Mouse (Mus musculus): ENCODE results near the gene Gm11627. TPM values are rescaled to one million over a fixed set of nuclear protein-coding genes. Genes with fewer than 3 reads are reported as not detected.

Gm11627 gene
- not detected in 2 replicates for polyA plus RNA-seq (2012)

GRCm38 (mm10) chr11:102579165-102580033, at the start of gene Gm11627:
TSS of gene Gm11627 (minus strand) at chr11:102579461.
- TF ChIP-seq GATA1 (IDR thresholded peaks at IDR 0.05; ENCODE audit: low read length), result no peak

GRCm38 (mm10) chr11:102628529-102628928, 49.3 kb upstream of the Gm11627 start:
- TF ChIP-seq GATA1 (IDR thresholded peaks at IDR 0.05; ENCODE audit: low read length), result no peak

GRCm38 (mm10) chr11:102627171-102627931, 48.1 kb upstream of the Gm11627 start:
- TF ChIP-seq GATA1 (IDR thresholded peaks at IDR 0.05; ENCODE audit: low read length), result no peak

DNA sequence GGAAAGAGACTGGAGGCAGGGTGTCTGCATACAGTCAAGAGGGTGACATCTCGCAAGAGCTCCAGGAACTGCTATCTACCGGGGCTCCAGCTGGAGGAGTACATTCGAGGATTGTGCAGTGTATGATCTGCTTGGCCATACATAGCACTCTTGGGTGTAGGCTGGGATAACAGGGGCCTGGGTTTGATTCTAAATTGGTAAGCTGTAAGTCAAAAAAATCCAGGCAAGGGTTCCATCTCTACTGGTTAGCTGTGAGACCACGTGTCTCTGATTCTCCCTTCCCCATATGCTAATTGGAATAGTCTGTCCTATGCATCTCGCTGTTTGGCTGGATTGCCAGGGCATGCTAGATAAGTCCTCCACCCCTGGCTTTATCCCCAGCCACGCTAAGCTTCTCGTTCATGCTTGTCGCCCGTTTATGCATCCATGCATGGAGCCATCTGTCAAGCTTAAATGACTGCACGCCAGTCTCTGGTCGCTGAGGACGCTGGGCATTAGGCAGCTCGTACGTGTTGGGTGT, 45.7 kb upstream of the Gm11627 start:
- TF ChIP-seq GATA1 (IDR thresholded peaks at IDR 0.05; ENCODE audit: low read length), result no peak

DNA sequence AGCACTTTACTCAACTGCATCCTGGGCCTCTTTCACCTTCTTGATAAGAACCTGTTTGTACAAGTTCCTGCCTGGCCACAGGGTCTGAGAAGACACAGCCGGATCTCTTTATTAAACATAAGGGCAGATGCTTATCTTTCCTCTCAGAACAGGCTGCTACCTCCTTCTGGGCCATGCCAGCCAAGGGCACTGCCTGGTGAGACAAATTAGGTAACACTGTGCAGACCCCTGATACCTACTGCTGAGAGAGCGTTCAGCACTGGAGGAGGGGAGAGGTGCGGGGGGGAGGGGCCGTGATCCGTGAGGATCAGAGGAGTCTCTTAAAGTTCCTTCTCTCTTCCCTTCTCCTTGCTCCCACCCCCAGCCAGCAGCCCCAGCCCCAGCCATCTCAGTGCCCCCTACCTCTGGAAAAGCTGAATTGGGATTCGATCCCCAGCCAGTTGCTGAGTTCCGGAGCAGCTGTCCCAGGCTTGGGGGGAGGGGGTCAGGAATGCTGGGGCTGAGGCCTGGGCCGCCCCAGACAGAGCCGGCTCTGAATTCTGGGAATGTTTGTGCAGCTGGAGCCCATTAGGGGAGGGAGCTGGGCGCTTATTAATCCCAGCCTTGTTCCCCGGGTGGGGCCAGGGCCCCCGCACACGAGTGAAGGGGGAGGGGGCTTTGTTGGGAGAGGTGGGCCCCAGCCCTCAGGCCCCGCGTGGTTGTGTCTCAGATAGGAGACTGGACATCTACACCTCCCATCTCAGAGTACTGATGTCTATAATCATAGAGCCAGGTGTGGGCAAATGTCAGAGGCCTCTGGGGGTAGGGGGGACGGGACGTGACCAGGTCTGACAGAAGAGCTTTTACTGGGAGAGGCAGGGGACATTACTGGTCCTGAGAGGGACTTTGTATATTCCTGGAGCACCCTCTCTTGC, 44.9 kb upstream of the Gm11627 start:
- no peak for TF ChIP-seq GATA1 (IDR thresholded peaks at IDR 0.05; ENCODE audit: low read length)

DNA sequence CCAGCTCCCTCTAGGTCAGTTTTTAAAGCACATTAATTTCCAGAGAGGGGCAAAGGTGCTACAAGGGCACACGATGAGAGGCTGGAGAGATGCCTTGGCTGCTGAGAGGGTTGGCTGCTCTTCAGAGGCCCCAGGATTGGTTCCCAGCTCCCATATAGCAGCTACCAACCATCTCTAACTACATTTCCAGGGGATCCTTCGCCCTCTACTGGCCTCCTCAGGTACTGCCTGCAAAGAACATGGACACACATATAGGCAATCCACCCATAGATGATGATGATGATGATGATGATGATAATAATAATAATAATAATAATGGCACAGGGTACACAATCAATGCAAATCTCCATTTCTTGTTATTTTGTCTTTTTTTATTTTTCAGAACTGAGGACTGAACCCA, 40.2 kb upstream of the Gm11627 start:
- TF ChIP-seq GATA1 (IDR thresholded peaks at IDR 0.05; ENCODE audit: low read length), result no peak

GRCm38 (mm10) chr11:102611317-102611705, 32.0 kb upstream of the Gm11627 start:
- TF ChIP-seq GATA1 (IDR thresholded peaks at IDR 0.05; ENCODE audit: low read length), result no peak

DNA sequence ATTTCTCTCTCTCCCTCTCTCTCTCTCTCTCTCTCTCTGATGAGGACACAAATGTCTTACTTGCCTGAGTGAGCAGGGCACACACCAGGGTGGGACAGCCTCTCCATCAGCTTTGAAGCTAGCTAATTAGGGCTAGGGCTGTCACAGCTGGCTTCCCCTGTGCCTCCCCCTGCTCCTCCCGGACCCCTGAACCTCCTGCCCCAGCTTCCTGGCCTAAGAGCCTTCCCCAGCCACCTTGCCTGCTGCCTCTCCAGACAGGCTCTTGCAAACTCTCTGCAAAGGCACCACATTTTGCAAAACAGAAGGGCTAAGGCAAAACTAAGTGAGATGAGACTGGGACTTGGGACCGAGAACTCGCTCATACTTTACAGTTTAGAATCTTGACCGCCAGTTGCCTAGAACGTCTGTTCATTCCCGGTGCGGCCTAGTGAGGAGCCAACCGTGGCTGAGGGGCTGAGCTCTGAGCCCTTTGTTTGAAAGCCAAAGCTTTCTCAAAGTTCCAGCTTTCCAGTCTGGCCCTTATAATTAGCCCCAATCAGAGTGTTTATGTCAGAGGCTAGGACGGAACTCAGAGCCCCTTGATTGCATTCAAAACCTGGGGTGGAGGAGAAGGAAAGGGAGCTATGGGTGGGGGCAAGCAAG, 31.5 kb upstream of the Gm11627 start:
- TF ChIP-seq GATA1 (IDR thresholded peaks at IDR 0.05; ENCODE audit: low read length), result no peak

DNA sequence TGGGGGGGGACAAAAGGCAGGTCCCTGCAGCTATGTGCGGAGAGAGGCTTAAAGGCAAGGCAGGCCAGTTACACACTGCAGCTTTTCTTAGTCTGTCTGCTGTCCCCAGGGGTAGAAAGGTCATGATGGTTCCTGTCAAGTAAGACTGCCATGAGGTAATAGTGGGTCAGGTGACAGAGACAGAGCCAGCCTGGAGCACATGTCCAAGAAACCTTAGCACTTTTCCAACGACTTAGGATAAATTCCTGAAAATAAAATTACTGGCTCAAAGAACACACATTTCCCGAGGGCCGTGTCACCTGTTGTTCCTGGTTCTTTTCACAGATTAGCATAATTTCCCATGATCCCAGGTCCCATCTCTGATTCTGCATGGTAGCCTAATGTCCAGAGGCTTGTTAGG, 31.0 kb upstream of the Gm11627 start:
- no peak for TF ChIP-seq GATA1 (IDR thresholded peaks at IDR 0.05; ENCODE audit: low read length)

DNA sequence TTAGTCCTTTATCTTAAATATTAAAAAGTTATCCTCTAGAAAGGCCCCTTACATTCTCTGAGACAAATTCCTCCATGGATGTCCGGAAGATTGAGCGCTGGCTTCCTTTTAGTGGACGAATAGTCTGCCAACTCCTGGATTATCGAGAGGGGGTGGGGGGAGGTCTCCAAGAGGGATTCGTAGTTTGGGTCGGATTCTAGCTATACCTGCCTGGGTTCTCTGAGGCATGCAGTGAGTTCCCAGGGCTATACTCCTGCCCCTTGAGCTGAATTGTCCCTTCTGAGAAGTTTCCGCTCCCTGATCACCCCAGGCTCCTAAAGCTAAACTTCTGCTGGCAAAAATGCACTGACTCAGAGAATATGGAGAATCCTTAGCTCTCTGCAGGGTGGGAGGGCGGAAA, 30.2 kb upstream of the Gm11627 start:
- TF ChIP-seq GATA1 (IDR thresholded peaks at IDR 0.05; ENCODE audit: low read length), result no peak

DNA sequence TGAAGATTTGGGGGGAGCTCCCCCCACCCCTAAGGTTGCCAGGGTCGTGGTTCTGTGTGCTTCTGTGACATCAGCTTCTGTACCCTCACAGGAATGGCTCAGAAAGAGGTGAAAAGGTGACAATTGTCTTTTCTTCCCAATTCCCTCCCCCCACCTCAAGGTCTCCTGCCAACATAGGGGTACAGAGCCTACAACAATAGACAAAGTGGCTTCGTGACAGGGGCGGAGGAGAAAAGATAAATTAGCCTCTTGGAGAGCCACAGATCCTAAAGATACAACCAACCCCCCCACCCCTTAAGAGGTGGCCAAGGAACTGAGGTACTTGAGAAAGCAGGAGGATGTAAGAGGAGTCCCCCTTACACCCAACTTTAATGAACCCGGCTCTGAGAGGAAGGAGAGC, 29.4 kb upstream of the Gm11627 start:
- no peak for TF ChIP-seq GATA1 (IDR thresholded peaks at IDR 0.05; ENCODE audit: low read length)

DNA sequence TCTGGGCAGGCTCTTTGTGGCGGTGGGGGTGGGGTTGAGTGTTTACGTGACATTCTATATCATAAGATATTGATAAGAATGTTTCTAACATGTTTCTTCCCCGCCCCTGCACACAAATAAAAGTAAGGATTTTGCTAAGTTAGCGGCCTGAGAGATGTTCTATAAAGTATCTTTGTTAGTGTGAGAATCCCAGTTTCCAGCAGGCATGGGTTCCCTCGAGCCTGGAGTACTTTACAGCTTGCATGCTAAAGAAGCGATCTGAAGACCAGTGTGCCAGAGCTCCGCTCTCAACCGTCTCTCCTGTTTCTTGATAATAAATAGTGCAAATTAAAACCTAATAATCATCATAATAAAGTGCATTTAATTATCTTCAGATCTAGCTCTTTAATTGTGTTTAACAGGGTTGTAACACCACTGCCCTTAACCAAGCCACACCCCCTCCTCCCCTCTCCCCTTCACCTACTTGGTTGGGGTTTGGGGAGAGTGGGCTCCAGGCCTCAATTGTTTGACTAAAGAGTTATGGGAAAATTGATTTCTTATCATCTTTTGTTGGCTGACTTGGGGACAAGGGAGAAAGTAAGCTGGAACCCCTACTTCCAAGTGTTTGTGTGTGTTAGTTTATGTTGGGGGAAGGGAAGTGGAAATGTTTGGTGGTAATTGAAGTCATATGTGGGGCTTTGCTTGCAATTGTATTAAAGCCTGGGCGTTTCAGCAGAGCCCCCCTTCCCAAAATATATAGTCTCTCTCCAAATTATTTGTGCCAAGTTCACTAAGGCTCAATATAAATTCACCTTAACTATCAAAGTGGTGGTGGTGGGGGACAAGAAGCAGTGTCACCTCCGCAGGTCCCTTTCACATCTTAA, 28.7 kb upstream of the Gm11627 start:
- no peak for TF ChIP-seq GATA1 (IDR thresholded peaks at IDR 0.05; ENCODE audit: low read length)

DNA sequence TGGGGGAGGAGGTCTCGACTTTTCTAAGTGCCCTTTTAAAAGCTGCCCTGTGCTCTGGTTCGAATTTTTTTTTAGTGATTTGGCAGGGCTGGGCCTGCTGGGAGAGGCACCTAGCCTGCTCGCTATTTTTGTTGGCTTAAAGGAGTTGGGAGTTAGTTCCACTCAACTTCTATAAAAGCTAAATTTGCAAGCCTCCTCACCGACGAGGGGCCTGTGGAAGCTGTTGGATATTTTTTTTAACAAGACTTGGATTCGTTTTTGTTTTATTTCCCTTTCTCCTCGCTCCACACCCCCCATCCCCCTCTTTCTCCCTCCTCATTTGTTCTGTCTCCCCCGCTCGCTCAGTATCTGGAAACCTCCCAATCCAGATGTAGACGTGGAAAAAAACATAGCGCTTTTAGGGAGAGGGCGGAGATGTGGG, 27.5 kb upstream of the Gm11627 start:
- no peak for TF ChIP-seq GATA1 (IDR thresholded peaks at IDR 0.05; ENCODE audit: low read length)

Data from G1E-ER4 (cell line).